Mouse (Mus musculus): ENCODE data around the gene Adamts1. TPM values are rescaled to one million over a fixed set of nuclear protein-coding genes. Genes with fewer than 3 reads are reported as not detected.

Gene Adamts1
- polyA plus RNA-seq (2014; fragmentation: Nextera tagmentation; extraction: Ambion mirVana), result 24.7 and 30.8 TPM in 2 replicates

- H3K27ac ChIP-seq (ENCODE audit: low read depth), result peak within 1 kb of the TSS; percentile 95
- no peaks in the 10 kb centered on the region for H3K27me3 ChIP-seq (replicated peaks; ENCODE audit: control insufficient read depth, insufficient read depth, low read length)
- H3K4me1 ChIP-seq (replicated peaks; ENCODE audit: control insufficient read depth, insufficient read depth, low read length), result peaks cover 19% of the 10 kb centered on the region; the same call in 1 of the 2 replicates
- DNase-seq (ENCODE audit: low spot score) (peak; percentile 95), ATAC-seq (replicated peaks; ENCODE audit: low FRiP score, low TSS enrichment, low read depth) (peak; percentile 83)
- H3K36me3 ChIP-seq (ENCODE audit: control insufficient read depth, insufficient read depth, low read length), result peaks cover 19% of the 10 kb centered on the region
- H3K4me2 ChIP-seq (ENCODE audit: low read length), result peak within 1 kb of the TSS; percentile 77
- H3K4me3 ChIP-seq (ENCODE audit: low read depth, low read length), result peak within 1 kb of the TSS; percentile 75
- H3K9me3 ChIP-seq (ENCODE audit: control insufficient read depth, low read length), result no peaks in the 10 kb centered on the region
- peak within 1 kb of the TSS; percentile 91 for H3K9ac ChIP-seq (ENCODE audit: low read length)
- 0% methylated on average over 26 of the region's 26 CpGs for WGBS
Measured at GRCm38 (mm10) chr16:85802954-85803353, at the start of gene Adamts1. Adamts1 (minus strand) TSS chr16:85803113.

GRCm38 (mm10) chr16:85827066-85827465 is 24.2 kb upstream of the Adamts1 start:
- H3K4me3 ChIP-seq (ENCODE audit: low read depth, low read length), result no peak overlapping the region
- H3K27me3 ChIP-seq (replicated peaks; ENCODE audit: control insufficient read depth, insufficient read depth, low read length), result no peaks in the 10 kb centered on the region
- H3K9ac ChIP-seq (ENCODE audit: low read length), result no peak overlapping the region
- H3K4me2 ChIP-seq (ENCODE audit: low read length), result no peak overlapping the region
- H3K4me1 ChIP-seq (replicated peaks; ENCODE audit: control insufficient read depth, insufficient read depth, low read length), result no peaks in the 10 kb centered on the region
- WGBS, result 72% methylated on average over 3 of the region's 3 CpGs
- ATAC-seq (replicated peaks; ENCODE audit: low FRiP score, low TSS enrichment, low read depth) (no peak), DNase-seq (ENCODE audit: low spot score) (no peak)
- H3K9me3 ChIP-seq (ENCODE audit: control insufficient read depth, low read length), result no peaks in the 10 kb centered on the region
- no peaks in the 10 kb centered on the region for H3K36me3 ChIP-seq (ENCODE audit: control insufficient read depth, insufficient read depth, low read length)
- no peak overlapping the region for H3K27ac ChIP-seq (ENCODE audit: low read depth)

- no peak overlapping the region for H3K4me3 ChIP-seq (ENCODE audit: low read depth, low read length)
- H3K27ac ChIP-seq (ENCODE audit: low read depth), result no peak overlapping the region
- WGBS, result 57% methylated on average over 5 of the region's 5 CpGs
- H3K27me3 ChIP-seq (replicated peaks; ENCODE audit: control insufficient read depth, insufficient read depth, low read length), result no peaks in the 10 kb centered on the region
- no peak overlapping the region for H3K4me2 ChIP-seq (ENCODE audit: low read length)
- no peak for DNase-seq (ENCODE audit: low spot score)
- no peaks in the 10 kb centered on the region for H3K4me1 ChIP-seq (replicated peaks; ENCODE audit: control insufficient read depth, insufficient read depth, low read length)
- H3K9me3 ChIP-seq (ENCODE audit: control insufficient read depth, low read length), result no peaks in the 10 kb centered on the region
- no peak overlapping the region for H3K9ac ChIP-seq (ENCODE audit: low read length)
- ATAC-seq (replicated peaks; ENCODE audit: low FRiP score, low TSS enrichment, low read depth), result no peak
- H3K36me3 ChIP-seq (ENCODE audit: control insufficient read depth, insufficient read depth, low read length), result no peaks in the 10 kb centered on the region
Measured at GRCm38 (mm10) chr16:85822330-85822916, 19.5 kb upstream of the Adamts1 start.

- 53% methylated on average over 5 of the region's 5 CpGs for WGBS
- ATAC-seq (replicated peaks; ENCODE audit: low FRiP score, low TSS enrichment, low read depth) (no peak), DNase-seq (ENCODE audit: low spot score) (no peak)
- Histone ChIP-seq H3K4me3 (ENCODE audit: low read depth, low read length) (no peak overlapping the region), H3K9me3 (ENCODE audit: control insufficient read depth, low read length) (no peaks in the 10 kb centered on the region), H3K4me2 (ENCODE audit: low read length) (no peak overlapping the region), H3K36me3 (ENCODE audit: control insufficient read depth, insufficient read depth, low read length) (no peaks in the 10 kb centered on the region), H3K27me3 (replicated peaks; ENCODE audit: control insufficient read depth, insufficient read depth, low read length) (no peaks in the 10 kb centered on the region), H3K4me1 (replicated peaks; ENCODE audit: control insufficient read depth, insufficient read depth, low read length) (no peaks in the 10 kb centered on the region), H3K9ac (ENCODE audit: low read length) (no peak overlapping the region), H3K27ac (ENCODE audit: low read depth) (no peak overlapping the region)
Measured at GRCm38 (mm10) chr16:85819808-85820458, 17.0 kb upstream of the Adamts1 start.

DNA sequence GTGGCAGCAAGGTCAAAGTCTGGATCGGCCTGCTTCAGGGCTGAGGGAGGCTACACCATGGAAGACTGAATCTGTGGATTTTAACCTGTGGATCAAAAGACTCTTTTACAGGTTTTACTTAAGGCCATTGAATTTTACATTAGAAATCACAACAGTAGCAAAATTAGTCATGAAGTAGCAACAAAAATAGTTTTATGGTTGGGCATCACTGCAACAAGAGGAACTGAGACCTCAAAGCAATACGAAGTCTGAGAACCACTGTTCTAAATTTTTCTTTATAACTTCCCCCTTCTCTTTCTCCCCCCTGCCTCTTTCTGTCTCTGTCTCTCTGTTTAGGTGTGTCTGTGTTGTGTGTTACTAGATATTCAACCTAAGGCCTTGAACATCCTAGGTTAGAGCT is 11.2 kb upstream of the Adamts1 start:
- Histone ChIP-seq H3K4me3 (ENCODE audit: low read depth, low read length) (no peak overlapping the region), H3K27ac (ENCODE audit: low read depth) (no peak overlapping the region), H3K36me3 (ENCODE audit: control insufficient read depth, insufficient read depth, low read length) (no peaks in the 10 kb centered on the region), H3K9me3 (ENCODE audit: control insufficient read depth, low read length) (no peaks in the 10 kb centered on the region), H3K4me1 (replicated peaks; ENCODE audit: control insufficient read depth, insufficient read depth, low read length) (no peaks in the 10 kb centered on the region), H3K27me3 (replicated peaks; ENCODE audit: control insufficient read depth, insufficient read depth, low read length) (no peaks in the 10 kb centered on the region), H3K9ac (ENCODE audit: low read length) (no peak overlapping the region), H3K4me2 (ENCODE audit: low read length) (no peak overlapping the region)
- 89% methylated on average over 2 of the region's 2 CpGs for WGBS
- ATAC-seq (replicated peaks; ENCODE audit: low FRiP score, low TSS enrichment, low read depth), result no peak
- no peak for DNase-seq (ENCODE audit: low spot score)

- peak; percentile 78 for DNase-seq (ENCODE audit: low spot score)
Measured at GRCm38 (mm10) chr16:85807626-85808025, 4.7 kb upstream of the Adamts1 start.

GRCm38 (mm10) chr16:85807072-85807471 is 4.2 kb upstream of the Adamts1 start:
- H3K9ac ChIP-seq (ENCODE audit: low read length), result no peak overlapping the region
- H3K27ac ChIP-seq (ENCODE audit: low read depth), result no peak overlapping the region
- no peak overlapping the region for H3K4me3 ChIP-seq (ENCODE audit: low read depth, low read length)
- H3K36me3 ChIP-seq (ENCODE audit: control insufficient read depth, insufficient read depth, low read length), result no peaks in the 10 kb centered on the region
- ATAC-seq (replicated peaks; ENCODE audit: low FRiP score, low TSS enrichment, low read depth) (no peak), DNase-seq (ENCODE audit: low spot score) (no peak)
- H3K9me3 ChIP-seq (ENCODE audit: control insufficient read depth, low read length), result no peaks in the 10 kb centered on the region
- H3K4me2 ChIP-seq (ENCODE audit: low read length), result no peak overlapping the region
- 22% methylated on average over 3 of the region's 3 CpGs for WGBS
- H3K4me1 ChIP-seq (replicated peaks; ENCODE audit: control insufficient read depth, insufficient read depth, low read length), result peaks cover 9% of the 10 kb centered on the region; the same call in 1 of the 2 replicates
- H3K27me3 ChIP-seq (replicated peaks; ENCODE audit: control insufficient read depth, insufficient read depth, low read length), result no peaks in the 10 kb centered on the region

More at GRCm38 (mm10) chr16:85807626-85808025, 4.7 kb upstream of the Adamts1 start:
- H3K4me2 ChIP-seq (ENCODE audit: low read length), result no peak overlapping the region
- no peaks in the 10 kb centered on the region for H3K27me3 ChIP-seq (replicated peaks; ENCODE audit: control insufficient read depth, insufficient read depth, low read length)
- ATAC-seq (replicated peaks; ENCODE audit: low FRiP score, low TSS enrichment, low read depth), result no peak
- H3K4me3 ChIP-seq (ENCODE audit: low read depth, low read length), result no peak overlapping the region
- WGBS, result 9% methylated on average over 2 of the region's 2 CpGs
- peaks cover 9% of the 10 kb centered on the region; the same call in 1 of the 2 replicates for H3K4me1 ChIP-seq (replicated peaks; ENCODE audit: control insufficient read depth, insufficient read depth, low read length)
- H3K36me3 ChIP-seq (ENCODE audit: control insufficient read depth, insufficient read depth, low read length), result no peaks in the 10 kb centered on the region
- no peaks in the 10 kb centered on the region for H3K9me3 ChIP-seq (ENCODE audit: control insufficient read depth, low read length)
- no peak overlapping the region for H3K9ac ChIP-seq (ENCODE audit: low read length)
- H3K27ac ChIP-seq (ENCODE audit: low read depth), result no peak overlapping the region

DNA sequence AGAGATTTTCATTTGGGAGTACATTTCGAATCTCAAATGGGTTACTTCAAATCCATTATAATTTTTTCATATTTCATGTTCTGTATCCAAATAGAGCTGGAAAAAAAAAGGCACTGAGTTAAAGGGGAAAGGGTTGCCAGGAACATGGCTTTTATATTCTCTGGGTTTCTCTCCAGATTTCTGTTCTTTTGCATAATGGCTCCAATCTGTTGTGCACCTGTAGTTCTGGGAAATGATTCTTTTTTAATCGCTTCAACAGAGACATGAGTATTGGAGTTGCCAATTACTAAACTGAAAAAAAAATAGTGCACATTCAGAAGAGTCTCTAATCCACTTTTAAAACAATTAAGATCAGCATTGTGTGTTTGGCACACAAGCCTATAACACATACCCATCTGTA is 2.7 kb upstream of the Adamts1 start:
- no peak overlapping the region for H3K4me2 ChIP-seq (ENCODE audit: low read length)
- peaks cover 9% of the 10 kb centered on the region; the same call in 1 of the 2 replicates for H3K4me1 ChIP-seq (replicated peaks; ENCODE audit: control insufficient read depth, insufficient read depth, low read length)
- no peak for DNase-seq (ENCODE audit: low spot score)
- 80% methylated on average over 2 of the region's 2 CpGs for WGBS
- H3K4me3 ChIP-seq (ENCODE audit: low read depth, low read length), result no peak overlapping the region
- H3K9ac ChIP-seq (ENCODE audit: low read length), result no peak overlapping the region
- H3K27ac ChIP-seq (ENCODE audit: low read depth), result no peak overlapping the region
- no peak for ATAC-seq (replicated peaks; ENCODE audit: low FRiP score, low TSS enrichment, low read depth)
- no peaks in the 10 kb centered on the region for H3K9me3 ChIP-seq (ENCODE audit: control insufficient read depth, low read length)
- H3K27me3 ChIP-seq (replicated peaks; ENCODE audit: control insufficient read depth, insufficient read depth, low read length), result no peaks in the 10 kb centered on the region
- H3K36me3 ChIP-seq (ENCODE audit: control insufficient read depth, insufficient read depth, low read length), result no peaks in the 10 kb centered on the region
